10 mouse cellular contexts compared by ENCODE assay signal in genomic region chr17:26594958-26595357, GRCm38 (mm10). TPM values are rescaled to one million over a fixed set of nuclear protein-coding genes. Genes with fewer than 3 reads are reported as not detected.
DNase-seq lines count a peak whose midpoint lies in the region; ATAC-seq and TF ChIP-seq lines count a peak whose summit lies in the region.
"Had no signal": no experiment of that assay in that cellular context is flagged by ENCODE, and none has a peak within 500 bp of the region (broad histone marks: within the 10 kb centered on the region; RNA-seq: fewer than 3 reads in every experiment).

No protein-coding gene starts in this region.

- no peaks in the 10 kb centered on the region for H3K9me3 ChIP-seq in lung, postnatal 0 days (ENCODE audit: low read length)
- H3K9me3 ChIP-seq: G1E had no signal

- TF ChIP-seq POLR2A in olfactory bulb, adult 2 months (IDR thresholded peaks at IDR 0.05; ENCODE audit: insufficient read depth, low read depth, low read length) = no peak

- H3K4me2 ChIP-seq in lung, postnatal 0 days (replicated peaks; ENCODE audit: low read depth, low read length) = no peak overlapping the region

- WGBS in lung, postnatal 0 days = 56% methylated on average over 7 of the region's 7 CpGs
- WGBS in olfactory bulb, adult 2 months = 88% methylated on average over 7 of the region's 7 CpGs

- no peak for TF ChIP-seq CTCF in lung, postnatal 0 days (IDR thresholded peaks at IDR 0.05)
- no peak for TF ChIP-seq CTCF in olfactory bulb, adult 2 months (IDR thresholded peaks at IDR 0.05; ENCODE audit: insufficient read depth, low read depth, low read length)

- no peak for TF ChIP-seq EP300 in lung, postnatal 0 days (IDR thresholded peaks at IDR 0.05)

- H3K4me1 ChIP-seq in lung, postnatal 0 days (ENCODE audit: insufficient read depth, low read depth, low read length) = peaks cover 39% of the 10 kb centered on the region
- H3K4me1 ChIP-seq in olfactory bulb, adult 2 months (ENCODE audit: control insufficient read depth, insufficient read depth, low read length) = peaks cover 29% of the 10 kb centered on the region

- ATAC-seq in lung, postnatal 0 days = peak; percentile 21
- peak; percentile 63 for ATAC-seq in inflammation-experienced regulatory T-cells, adult 6 months

- DNase-seq in heart, adult 11 months = peak; percentile 92
- DNase-seq in heart, adult 8-10 months (ENCODE audit: low spot score) = no peak
- no peak for DNase-seq in lung, postnatal 0 days (ENCODE audit: low spot score)
- DNase-seq in lung, postnatal 36 days = no peak
- no peak for DNase-seq in urinary bladder, postnatal 36 days (ENCODE audit: low spot score in 2 of 2)
- no peak for DNase-seq in ovary, adult 18-20 months (ENCODE audit: low spot score)
- DNase-seq: right cerebral cortex, adult 18-20 months had no signal

- no peaks in the 10 kb centered on the region for H3K27me3 ChIP-seq in lung, postnatal 0 days (replicated peaks; ENCODE audit: insufficient read depth, low read length)

- H3K36me3 ChIP-seq in lung, postnatal 0 days (ENCODE audit: insufficient read depth, low read length) = no peaks in the 10 kb centered on the region

- H3K9ac ChIP-seq in lung, postnatal 0 days (replicated peaks; ENCODE audit: low read depth) = no peak overlapping the region

- no peak overlapping the region for H3K4me3 ChIP-seq in lung, postnatal 0 days (ENCODE audit: low read depth, low read length)
- H3K4me3 ChIP-seq in olfactory bulb, adult 2 months (ENCODE audit: insufficient read depth, low read depth, low read length) = no peak overlapping the region

- H3K27ac ChIP-seq in lung, postnatal 0 days (ENCODE audit: low read length) = peak overlapping the region; percentile 88
- peak overlapping the region; percentile 12; the same call in 1 of the 2 replicates for H3K27ac ChIP-seq in olfactory bulb, adult 2 months (ENCODE audit: insufficient read depth, low read depth, low read length)

RNA-seq across cellular contexts. Expression of gene Dusp1, which starts 33.0 kb away (rescaled TPM):
- total RNA-seq in heart, adult 8-10 months (2022) = 10 to 100 TPM; 51.1 to 75.8 (median 59.4) TPM
- 68.4 and 79.3 TPM in 2 replicates for polyA plus RNA-seq in lung, postnatal 0 days (2015; fragmentation: Nextera tagmentation; extraction: Ambion mirVana)
- 10 to 100 TPM; 31.4 to 56.0 (median 32.0) TPM for polyA plus RNA-seq in inflammation-experienced regulatory T-cells, adult 6 months (2017; shearing (Covaris generic))
- not detected in 2 replicates for polyA plus RNA-seq in olfactory bulb, adult 2 months (2012; ENCODE audit: insufficient read depth, insufficient read length, low replicate concordance, missing spikeins)

RNA-seq across cellular contexts. Expression of gene Ergic1, which starts 33.7 kb away (rescaled TPM):
- total RNA-seq in heart, adult 8-10 months (2022) = 10 to 100 TPM; 52.7 to 57.9 (median 55.4) TPM
- 47.9 and 50.6 TPM in 2 replicates for polyA plus RNA-seq in lung, postnatal 0 days (2015; fragmentation: Nextera tagmentation; extraction: Ambion mirVana)
- 10 to 100 TPM; 35.9 to 50.4 (median 39.8) TPM for polyA plus RNA-seq in inflammation-experienced regulatory T-cells, adult 6 months (2017; shearing (Covaris generic))
- polyA plus RNA-seq in olfactory bulb, adult 2 months (2012; ENCODE audit: insufficient read depth, insufficient read length, low replicate concordance, missing spikeins) = not detected in 2 replicates

Comparison
In these comparisons a context has a peak if more than half of its experiments do, and no peak if none do; other contexts are left out.
1. RNA of gene Dusp1, which starts 33.0 kb away (polyA plus RNA-seq): 68.4 to 79.3 TPM in lung, postnatal 0 days and 31.4 to 56.0 TPM in inflammation-experienced regulatory T-cells, adult 6 months; not detected in olfactory bulb, adult 2 months; every median in the first group is over 10 times any median in the second.